Mouse (Mus musculus) gastrocnemius, postnatal 4 days (tissue): ENCODE data around the gene Zmynd10. TPM values are rescaled to one million over a fixed set of nuclear protein-coding genes. Genes with fewer than 3 reads are reported as not detected.
A peak's percentile ranks its signal among the peaks of the same experiment; 100 is the strongest.
"Not testable (repeated sequence)": the region's sequence is repeated elsewhere in the genome, so short reads cannot be mapped to it uniquely, and the experiment has no call there.

Experiments
- DNase-seq, 2 experiments: peaks; one replicate each; pipeline ENCODE4 v3.0.0; 2021 to 2022; ENCODE audit warnings: low spot score in 2 of 2, mixed read lengths in 2 of 2
- total RNA-seq, 2 experiments: library from RNA; stranded (reverse); gene quantifications; 2 replicates each; pipeline ENCODE4 v1.2.3; 2021

Zmynd10 gene
- total RNA-seq, 2 experiments from 2014 or later: not detected

DNA sequence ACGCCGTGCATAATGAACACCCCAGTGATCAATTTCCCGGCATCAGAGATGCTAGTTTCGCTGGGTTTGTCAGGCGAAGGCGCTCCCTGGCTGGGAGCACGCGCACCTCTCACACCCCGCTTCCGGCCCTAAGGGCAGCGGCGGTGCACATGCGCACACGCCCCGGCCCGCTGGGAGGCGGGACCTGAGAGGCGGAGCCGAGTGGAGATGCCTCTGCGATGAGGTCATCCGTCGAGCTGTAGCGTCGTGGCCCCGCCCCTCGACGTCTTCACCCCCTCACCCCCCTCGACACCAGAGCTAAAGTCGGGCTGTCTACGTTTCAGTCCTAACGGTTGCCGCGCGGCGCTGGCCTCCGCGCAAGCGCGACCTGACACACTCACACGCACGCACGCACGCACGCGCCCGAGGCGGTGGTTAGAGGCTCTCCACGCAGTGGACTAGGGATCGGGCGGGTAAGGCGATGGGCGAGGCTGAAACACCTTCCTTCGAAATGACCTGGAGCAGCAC is 7.3 kb downstream of the Zmynd10 start:
- DNase-seq: peak; percentile 89 to 95

DNA sequence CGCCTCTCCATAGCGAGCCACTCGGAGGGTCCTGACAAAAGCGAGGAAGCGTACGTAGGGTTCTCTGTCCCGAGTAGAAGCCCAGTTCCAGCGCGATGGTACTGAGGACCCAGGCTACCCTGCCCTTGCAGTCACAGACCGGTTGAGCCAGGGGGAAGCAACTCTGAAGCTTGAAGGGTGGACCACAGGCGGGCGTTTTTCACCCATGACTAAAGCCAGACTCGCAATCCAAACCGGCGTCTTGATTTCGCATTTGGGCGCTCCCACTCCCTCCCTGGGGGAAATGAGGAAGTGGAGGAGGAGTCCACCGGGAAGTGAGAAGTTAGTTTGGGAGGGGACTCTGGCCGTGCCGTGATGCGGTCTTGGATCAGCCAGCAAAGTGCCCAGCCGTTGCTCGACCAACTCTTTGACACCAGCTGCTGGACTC is 7.9 kb downstream of the Zmynd10 start:
- peak in 1 of 2 experiments; percentile 64 for DNase-seq

DNA sequence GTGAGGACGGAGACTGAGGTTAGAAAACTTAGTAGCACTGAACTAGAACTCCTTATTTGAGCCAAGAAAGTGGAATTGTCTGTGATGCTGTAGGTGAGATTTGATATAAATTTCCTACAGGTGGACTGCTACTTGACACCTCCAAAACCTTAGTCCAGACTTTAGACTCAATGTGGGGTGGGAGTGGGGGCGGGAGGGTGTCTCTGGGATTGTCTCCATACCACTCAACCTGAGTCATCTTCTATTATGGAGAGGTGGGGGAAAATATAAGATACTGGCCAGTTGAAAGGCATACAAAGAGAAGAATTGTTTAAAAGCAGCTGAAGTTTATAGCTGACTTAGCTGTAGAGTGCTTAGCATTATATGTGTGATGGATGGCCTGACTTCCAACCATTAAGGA is 8.6 kb downstream of the Zmynd10 start:
- DNase-seq: no peak

DNA sequence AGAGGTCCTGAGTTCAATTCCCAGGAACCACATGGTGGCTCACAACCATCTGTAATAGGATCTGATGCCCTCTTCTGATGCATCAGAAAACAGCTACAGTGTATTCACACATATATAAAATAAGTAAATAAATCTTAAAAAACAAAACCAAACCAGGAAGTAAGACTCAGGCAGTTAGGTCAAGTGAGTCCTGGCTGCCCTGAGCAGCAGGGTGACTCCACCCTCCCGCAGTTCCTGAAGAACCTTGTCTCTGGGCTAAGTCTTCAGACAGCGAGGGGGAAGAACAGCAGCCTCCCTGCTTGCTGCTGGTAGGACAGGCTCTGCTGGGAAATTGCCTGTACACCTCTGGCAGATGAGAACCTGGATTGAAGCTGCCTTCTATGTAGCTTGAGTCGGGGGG is 9.2 kb downstream of the Zmynd10 start:
- no peak for DNase-seq

DNA sequence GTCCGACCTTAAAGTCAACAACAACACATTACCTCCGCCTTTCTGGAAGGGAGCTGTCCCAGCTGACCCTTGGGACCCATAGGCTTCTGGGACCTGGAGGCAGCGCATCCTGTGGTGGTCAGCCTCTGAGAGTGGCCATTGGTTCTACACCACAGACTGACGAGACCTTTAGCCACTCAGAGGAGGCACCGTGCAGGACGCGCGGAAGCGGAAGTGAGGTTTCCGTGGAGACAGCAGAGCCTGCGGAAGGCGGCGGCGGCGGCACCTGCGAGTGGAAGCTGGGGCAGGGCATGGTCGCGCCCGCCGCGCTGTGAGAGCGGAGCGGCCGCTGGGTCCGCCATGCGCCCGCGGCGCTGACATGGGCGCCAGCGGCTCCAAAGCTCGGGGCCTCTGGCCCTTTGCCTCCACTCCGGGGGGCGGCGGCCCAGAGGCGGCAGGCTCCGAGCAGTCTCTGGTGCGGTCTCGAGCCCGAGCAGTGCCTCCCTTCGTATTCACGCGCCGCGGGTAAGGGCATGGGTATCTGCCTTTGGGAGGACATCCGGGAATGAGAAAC is 16.0 kb downstream of the Zmynd10 start, which contains the start of gene Tusc2:
TSS of gene Tusc2 (plus strand) at position 227 of the 553 bp plus-strand sequence.
- peak; percentile 83 to 92 for DNase-seq

- DNase-seq: not testable (repeated sequence)
Measured at GRCm38 (mm10) chr9:107565556-107565955, 18.5 kb downstream of the Zmynd10 start.

DNA sequence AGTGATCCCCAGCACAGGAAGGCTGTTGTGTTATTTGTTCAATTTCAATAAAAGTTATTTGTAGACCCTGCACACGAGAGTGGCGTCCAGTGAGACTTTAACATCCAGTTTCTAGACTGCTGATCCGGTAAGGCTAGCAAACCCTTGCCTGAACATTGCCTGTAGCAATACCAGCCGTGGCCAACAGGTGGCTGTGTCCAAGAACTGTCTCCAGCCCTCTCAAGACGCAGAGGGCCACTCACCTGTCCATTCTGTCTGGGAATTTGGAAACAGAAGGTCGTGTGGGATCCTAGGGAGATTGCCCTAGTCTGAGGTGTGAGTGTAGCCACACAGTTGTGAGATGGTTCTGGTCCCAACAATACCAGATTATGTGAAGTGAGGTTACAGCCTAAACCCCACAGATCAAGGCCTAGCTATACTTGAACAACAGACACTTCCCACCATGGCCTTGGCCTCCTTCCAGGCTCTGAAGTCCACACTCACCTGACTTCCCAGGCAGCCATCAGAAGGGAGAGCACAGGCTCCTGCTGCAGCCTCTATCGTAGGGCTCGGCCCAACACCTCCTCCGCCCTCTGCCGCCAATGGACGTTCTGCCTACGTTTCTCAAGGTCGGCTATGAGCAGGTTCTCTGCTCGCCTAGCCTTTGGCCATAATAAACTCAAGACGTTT is 19.1 kb downstream of the Zmynd10 start:
- peak in 1 of 2 experiments; percentile 79 for DNase-seq

DNA sequence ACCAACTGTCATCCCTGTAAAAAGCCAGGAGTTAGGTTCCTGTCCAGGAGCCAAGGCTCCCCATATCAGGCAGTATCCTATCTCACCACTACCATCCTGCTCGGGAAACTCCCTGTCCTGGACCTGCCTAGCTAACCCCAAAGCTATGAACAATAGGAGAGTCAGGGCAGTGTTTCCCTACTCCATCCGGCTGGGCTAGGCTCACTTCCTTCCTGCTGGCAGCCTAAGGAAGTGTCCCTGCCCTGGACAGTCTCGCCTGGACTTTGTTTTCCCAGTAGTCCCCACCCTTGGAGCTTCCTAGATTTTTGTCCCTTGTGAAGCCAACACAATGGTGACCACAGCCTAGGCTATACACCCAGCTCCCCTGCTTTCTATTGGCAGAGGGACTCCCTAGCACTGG is 19.8 kb downstream of the Zmynd10 start:
- no peak for DNase-seq

DNA sequence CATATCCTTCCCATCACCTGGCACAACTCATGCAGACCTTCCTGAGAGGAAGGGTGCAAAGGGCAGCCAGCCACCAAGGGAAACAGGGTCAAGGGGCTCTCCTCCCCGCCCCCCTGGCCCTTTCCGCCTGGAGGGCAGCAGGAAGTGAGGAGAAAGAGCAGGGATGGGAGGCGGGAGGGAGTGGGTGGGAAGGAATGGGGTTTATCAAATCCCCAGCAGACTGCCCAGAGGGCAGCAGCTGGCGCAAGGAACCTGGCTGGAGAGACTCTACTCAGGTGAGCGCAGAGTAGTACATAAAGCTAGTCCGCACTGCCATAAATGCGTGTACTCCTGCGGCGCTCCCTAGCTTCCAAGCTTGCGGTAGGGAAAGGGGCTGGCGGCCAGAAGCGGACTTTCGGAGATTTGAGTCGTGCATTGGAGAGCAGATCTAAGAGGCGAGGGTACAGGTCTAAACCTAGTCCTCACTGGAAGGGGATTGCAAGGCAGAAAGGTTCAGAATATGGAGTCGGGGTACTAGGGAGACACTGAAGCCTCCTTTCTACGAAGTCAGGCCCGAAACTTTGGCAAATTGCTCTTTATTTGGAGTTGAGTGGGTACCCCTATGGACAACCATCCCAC is 20.7 kb downstream of the Zmynd10 start, which contains the start of gene Hyal2:
TSS of gene Hyal2 (plus strand) at position 244 of the 618 bp plus-strand sequence.
- DNase-seq: no peak

DNA sequence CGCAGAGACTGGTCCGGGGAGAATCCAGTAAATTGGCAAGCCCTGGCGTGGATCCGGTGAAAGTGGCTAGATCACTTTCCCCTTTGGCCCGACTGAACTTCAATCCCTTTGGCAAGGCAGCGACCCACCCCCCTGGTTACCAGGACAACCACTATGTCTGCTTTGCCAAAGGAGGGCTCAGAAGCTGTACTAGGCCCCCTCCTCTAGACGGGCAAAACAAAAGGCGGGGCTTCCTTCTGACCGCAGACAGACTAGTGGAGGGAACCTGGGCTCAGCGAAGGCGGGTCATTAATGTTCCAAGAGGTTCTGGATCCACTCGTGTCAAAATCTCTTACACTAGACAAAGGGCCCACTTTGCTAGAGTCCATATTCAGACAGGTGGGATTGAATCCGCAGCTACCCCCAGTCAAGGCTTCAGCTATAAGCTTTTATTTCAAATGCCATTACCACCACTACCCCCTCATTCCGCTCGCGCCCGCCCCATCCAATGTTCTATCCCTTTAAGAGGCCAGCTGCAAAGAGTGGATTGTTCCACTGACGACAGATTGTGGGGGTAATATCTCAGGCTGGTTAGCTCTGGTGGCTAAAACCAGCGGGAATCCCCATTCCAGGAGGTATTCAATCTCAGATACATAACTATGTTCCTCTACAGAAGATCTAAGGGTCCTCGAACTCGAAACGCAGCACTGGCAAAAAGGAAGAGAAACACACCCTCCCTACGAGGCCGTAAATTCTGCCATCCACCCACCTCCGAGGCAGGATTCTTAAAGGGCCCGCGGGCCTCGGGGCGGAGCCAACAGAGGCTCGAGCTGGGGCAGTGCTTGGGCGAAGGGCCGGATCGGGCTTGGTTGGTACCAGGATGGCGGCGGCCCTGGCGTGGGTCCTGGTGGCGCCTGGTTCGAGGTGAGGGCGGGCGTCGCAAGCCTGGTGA is 21.5 kb downstream of the Zmynd10 start:
- DNase-seq: peak; percentile 68 to 85

DNA sequence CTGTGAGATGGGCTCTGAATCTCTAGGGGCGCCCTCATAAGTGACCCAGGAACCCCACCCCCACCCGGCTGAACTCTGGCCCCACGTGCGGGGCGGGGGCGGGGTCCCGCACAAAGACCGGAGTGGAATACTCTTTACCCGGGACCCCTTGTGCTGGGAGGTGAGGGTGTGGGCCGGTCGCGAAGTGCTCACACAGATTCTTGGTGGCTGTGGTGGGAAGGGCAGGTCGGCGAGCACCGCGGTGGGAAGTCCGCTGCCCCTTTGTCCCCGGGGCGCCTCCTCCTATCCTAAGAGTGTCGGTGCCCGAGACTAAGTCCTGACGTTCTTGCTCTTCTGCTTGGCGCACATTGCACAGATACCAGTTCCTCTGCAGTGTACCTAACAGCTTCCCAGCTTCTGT is 22.2 kb downstream of the Zmynd10 start:
- DNase-seq: no peak

DNA sequence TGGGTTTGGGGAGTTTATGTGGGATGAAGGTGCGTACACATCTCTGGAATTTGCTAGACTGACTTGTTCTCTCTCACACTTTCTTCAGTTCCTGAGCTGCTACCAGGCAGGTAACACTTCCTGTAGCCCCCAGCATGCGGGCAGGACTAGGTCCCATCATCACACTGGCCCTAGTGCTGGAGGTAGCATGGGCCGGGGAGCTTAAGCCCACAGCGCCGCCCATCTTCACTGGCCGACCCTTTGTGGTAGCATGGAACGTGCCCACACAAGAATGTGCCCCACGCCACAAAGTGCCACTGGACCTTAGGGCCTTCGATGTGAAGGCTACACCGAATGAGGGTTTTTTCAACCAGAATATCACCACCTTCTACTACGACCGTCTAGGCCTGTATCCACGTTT is 22.9 kb downstream of the Zmynd10 start:
- no peak for DNase-seq

- no peak for DNase-seq
Measured at GRCm38 (mm10) chr9:107570845-107571244, 23.7 kb downstream of the Zmynd10 start.

GRCm38 (mm10) chr9:107571534-107572326 is 24.6 kb downstream of the Zmynd10 start:
- DNase-seq: no peak

- DNase-seq: no peak
Measured at GRCm38 (mm10) chr9:107572327-107572662, 25.2 kb downstream of the Zmynd10 start.

GRCm38 (mm10) chr9:107573774-107574173 is 26.7 kb downstream of the Zmynd10 start:
- not testable (repeated sequence) for DNase-seq

GRCm38 (mm10) chr9:107575579-107576356 is 28.7 kb downstream of the Zmynd10 start:
- DNase-seq: no peak

DNA sequence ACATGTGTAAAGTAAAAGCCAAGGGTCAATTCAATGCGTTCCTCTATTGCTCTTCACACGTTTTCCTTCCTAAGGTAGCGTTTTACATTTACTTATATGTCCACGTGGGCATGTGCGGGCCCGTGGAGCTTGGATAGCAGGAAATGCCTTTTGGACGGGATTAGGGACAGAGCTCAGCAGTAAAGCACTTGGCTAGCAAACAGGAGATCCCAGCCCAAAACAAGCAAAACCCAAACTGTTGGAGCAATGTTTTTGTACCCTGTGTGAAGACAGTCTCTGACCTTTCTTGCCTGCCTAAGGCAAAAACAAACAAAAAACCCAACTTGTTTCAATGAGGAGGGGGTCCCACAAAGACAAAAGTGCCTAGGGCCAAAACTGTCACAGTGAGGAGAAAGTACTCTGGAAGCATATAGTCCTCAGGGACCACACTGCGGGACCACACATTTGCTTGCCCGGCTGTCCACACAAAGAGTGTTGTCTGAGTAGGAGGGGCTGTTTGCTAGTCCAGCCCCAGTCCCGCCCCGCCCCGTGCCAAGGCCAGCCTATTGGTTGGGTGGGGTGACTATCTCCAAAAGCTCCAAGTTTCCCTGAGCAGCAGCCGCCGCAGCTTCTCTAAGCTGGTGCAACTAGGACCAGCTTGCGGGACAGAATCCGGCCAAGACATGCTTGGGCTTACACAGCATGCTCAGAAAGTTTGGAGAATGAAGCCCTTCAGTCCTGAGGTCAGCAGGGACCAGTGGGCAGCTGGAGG is 29.4 kb downstream of the Zmynd10 start, which contains the start of gene Hyal1:
TSS of gene Hyal1 (plus strand) at position 571 of the 751 bp plus-strand sequence.
- DNase-seq: peak; percentile 73 to 88

DNA sequence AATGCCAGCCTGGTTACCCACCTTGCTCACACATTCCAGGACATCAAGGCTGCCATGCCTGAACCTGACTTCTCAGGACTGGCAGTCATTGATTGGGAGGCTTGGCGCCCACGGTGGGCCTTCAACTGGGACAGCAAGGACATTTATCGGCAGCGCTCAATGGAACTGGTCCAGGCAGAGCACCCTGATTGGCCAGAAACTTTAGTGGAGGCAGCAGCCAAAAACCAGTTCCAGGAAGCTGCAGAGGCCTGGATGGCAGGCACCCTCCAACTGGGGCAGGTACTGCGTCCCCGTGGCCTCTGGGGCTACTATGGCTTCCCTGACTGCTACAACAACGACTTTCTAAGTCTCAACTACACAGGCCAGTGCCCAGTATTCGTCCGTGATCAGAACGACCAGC is 30.8 kb downstream of the Zmynd10 start:
- no peak for DNase-seq
